ENCODE assay signal across 8 mouse cellular contexts in the genomic region with DNA sequence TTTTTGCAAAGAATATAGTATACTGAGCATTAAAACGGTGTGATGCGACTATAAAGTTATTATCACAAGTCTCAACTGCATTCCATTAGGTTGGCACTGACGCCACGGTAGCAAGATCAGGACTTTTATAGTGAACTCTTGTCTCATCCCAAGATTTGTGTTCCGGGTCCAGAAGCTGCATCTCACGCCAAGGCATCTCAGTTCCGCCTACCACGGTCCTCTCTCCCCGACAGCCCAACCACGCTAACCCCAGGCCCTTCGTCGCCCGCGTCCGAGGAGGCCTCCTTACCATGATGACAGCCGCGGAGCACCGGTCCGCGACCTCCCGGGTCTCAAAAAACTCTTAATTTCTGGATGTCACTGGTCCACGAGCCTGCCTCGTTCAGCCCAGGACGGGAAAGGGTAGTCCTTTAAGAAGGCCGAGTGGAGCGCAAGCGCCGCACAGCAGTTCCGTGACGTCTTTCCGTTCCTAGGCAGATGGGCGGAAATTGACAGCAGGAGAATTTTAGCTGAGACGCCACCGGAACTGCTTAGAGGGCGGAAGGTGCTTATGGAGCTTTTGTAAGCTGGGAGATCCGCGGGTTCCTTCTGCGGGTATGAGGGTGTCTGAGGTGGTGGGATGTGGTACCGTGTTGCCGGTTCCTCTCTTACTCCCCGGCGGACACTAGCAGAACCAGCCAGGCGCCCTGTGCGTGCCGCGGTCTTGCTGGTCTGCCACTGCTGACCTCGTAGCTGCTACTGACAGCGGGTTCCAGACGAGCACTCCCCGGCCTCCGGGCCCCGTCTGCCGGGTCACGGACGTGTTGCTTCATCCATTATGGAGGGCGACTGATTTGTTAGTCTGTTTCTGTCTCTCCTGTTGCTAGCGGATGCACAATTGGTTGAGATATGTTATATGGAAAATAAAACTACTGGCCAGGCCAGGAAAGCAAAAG. TPM values are rescaled to one million over a fixed set of nuclear protein-coding genes. Genes with fewer than 3 reads are reported as not detected.
DNase-seq lines count a peak whose midpoint lies in the region; ATAC-seq and TF ChIP-seq lines count a peak whose summit lies in the region.

TSS of gene Gfm2 (plus strand) at position 472 of the 935 bp plus-strand sequence.
TSS of gene Nsa2 (minus strand) at position 472 of the 935 bp plus-strand sequence.

- TF ChIP-seq CTCF in E14TG2a.4 (conservative IDR thresholded peaks at IDR 0.05; ENCODE audit: low read length): no peak
- TF ChIP-seq CTCF in heart, postnatal 0 days (IDR thresholded peaks at IDR 0.05; ENCODE audit: low read depth): no peak
- TF ChIP-seq CTCF in testis, adult 2 months (IDR thresholded peaks at IDR 0.05; ENCODE audit: control insufficient read depth, insufficient read depth, insufficient replicate concordance, low read depth, low read length): no peak

- H3K27ac ChIP-seq in forebrain, embryonic 12.5 days: peak within 1 kb of the TSS; percentile 84
- peak within 1 kb of the TSS; percentile 94 for H3K27ac ChIP-seq in heart, postnatal 0 days (ENCODE audit: low read depth)
- peak within 1 kb of the TSS; percentile 85 for H3K27ac ChIP-seq in liver, embryonic 16.5 days (ENCODE audit: low read length)
- H3K27ac ChIP-seq in neural tube, embryonic 13.5 days (replicated peaks): peak within 1 kb of the TSS; percentile 93
- H3K27ac ChIP-seq in testis, adult 2 months (ENCODE audit: control insufficient read depth, insufficient read depth, low read depth, low read length): peak within 1 kb of the TSS; percentile 89

- WGBS in forebrain, embryonic 12.5 days: under 1% methylated on average over 57 of the region's 57 CpGs
- under 1% methylated on average over 57 of the region's 57 CpGs for WGBS in heart, postnatal 0 days
- under 1% methylated on average over 57 of the region's 57 CpGs for WGBS in liver, embryonic 16.5 days (ENCODE audit: insufficient replicate concordance)
- whole genome bisulfite sequencing in neural tube, embryonic 13.5 days: under 1% methylated on average over 57 of the region's 57 CpGs

- H3K27me3 ChIP-seq in E14TG2a.4 (ENCODE audit: insufficient read depth, low read length): no peaks in the 10 kb centered on the region
- no peaks in the 10 kb centered on the region for H3K27me3 ChIP-seq in forebrain, embryonic 12.5 days
- no peaks in the 10 kb centered on the region for H3K27me3 ChIP-seq in heart, postnatal 0 days (ENCODE audit: control insufficient read depth, insufficient read depth, low read length)
- H3K27me3 ChIP-seq in liver, embryonic 16.5 days (ENCODE audit: control insufficient read depth, insufficient read depth, low read depth, low read length): no peaks in the 10 kb centered on the region
- H3K27me3 ChIP-seq in neural tube, embryonic 13.5 days: no peaks in the 10 kb centered on the region
- H3K27me3 ChIP-seq in testis, adult 2 months (ENCODE audit: control insufficient read depth, insufficient read depth, low read length): no peaks in the 10 kb centered on the region

- no peak for TF ChIP-seq EP300 in heart, postnatal 0 days (IDR thresholded peaks at IDR 0.05; ENCODE audit: low read depth)

- peak; percentile 74 for TF ChIP-seq POLR2A in testis, adult 2 months (IDR thresholded peaks at IDR 0.05; ENCODE audit: control insufficient read depth, low read depth, low read length)

- H3K4me1 ChIP-seq in E14TG2a.4 (replicated peaks; ENCODE audit: low read depth, low read length): peaks cover 17% of the 10 kb centered on the region
- H3K4me1 ChIP-seq in forebrain, embryonic 12.5 days: peaks cover 12% of the 10 kb centered on the region
- peaks cover 3% of the 10 kb centered on the region; the same call in 1 of the 2 replicates for H3K4me1 ChIP-seq in heart, postnatal 0 days (ENCODE audit: control insufficient read depth, insufficient read depth)
- H3K4me1 ChIP-seq in liver, embryonic 16.5 days (ENCODE audit: control insufficient read depth, low read depth, low read length): peaks cover 6% of the 10 kb centered on the region
- peaks cover 18% of the 10 kb centered on the region for H3K4me1 ChIP-seq in neural tube, embryonic 13.5 days (replicated peaks)
- H3K4me1 ChIP-seq in testis, adult 2 months (ENCODE audit: control insufficient read depth, insufficient read depth, low read length): no peaks in the 10 kb centered on the region

- H3K4me2 ChIP-seq in forebrain, embryonic 12.5 days: peak within 1 kb of the TSS; percentile 67
- H3K4me2 ChIP-seq in heart, postnatal 0 days (ENCODE audit: low read depth, low read length): peak within 1 kb of the TSS; percentile 77
- peak within 1 kb of the TSS; percentile 80 for H3K4me2 ChIP-seq in liver, embryonic 16.5 days (ENCODE audit: low read depth, low read length)
- H3K4me2 ChIP-seq in neural tube, embryonic 13.5 days: peak within 1 kb of the TSS; percentile 80

- peak; percentile 92 for DNase-seq in c-Kit-positive CD71-positive TER-119-positive erythroid progenitor cells, embryonic 14.5 days (ENCODE audit: low spot score)
- peak; percentile 94 for DNase-seq in heart, postnatal 0 days (ENCODE audit: low spot score)
- DNase-seq in kidney, postnatal 4 days: peak; percentile 88 to 93

- no peaks in the 10 kb centered on the region for H3K9me3 ChIP-seq in E14TG2a.4 (ENCODE audit: low read length)
- H3K9me3 ChIP-seq in forebrain, embryonic 12.5 days: no peaks in the 10 kb centered on the region
- H3K9me3 ChIP-seq in heart, postnatal 0 days (replicated peaks; ENCODE audit: control insufficient read depth, low read length): no peaks in the 10 kb centered on the region
- no peaks in the 10 kb centered on the region for H3K9me3 ChIP-seq in liver, embryonic 16.5 days (replicated peaks; ENCODE audit: control insufficient read depth, low read length)
- no peaks in the 10 kb centered on the region for H3K9me3 ChIP-seq in neural tube, embryonic 13.5 days

- peaks cover 55% of the 10 kb centered on the region for H3K36me3 ChIP-seq in E14TG2a.4 (ENCODE audit: insufficient read depth, low read length)
- H3K36me3 ChIP-seq in forebrain, embryonic 12.5 days (replicated peaks): peaks cover 21% of the 10 kb centered on the region
- peaks cover 24% of the 10 kb centered on the region for H3K36me3 ChIP-seq in heart, postnatal 0 days (replicated peaks; ENCODE audit: control insufficient read depth, insufficient read depth, low read length)
- peaks cover 9% of the 10 kb centered on the region for H3K36me3 ChIP-seq in liver, embryonic 16.5 days (ENCODE audit: control insufficient read depth, insufficient read depth)
- H3K36me3 ChIP-seq in neural tube, embryonic 13.5 days: peaks cover 28% of the 10 kb centered on the region
- no peaks in the 10 kb centered on the region; the same call in 1 of the 2 replicates for H3K36me3 ChIP-seq in testis, adult 2 months (ENCODE audit: control insufficient read depth, insufficient read depth, low read length)

- peak; percentile 96 for ATAC-seq in forebrain, embryonic 12.5 days (ENCODE audit: low FRiP score)
- ATAC-seq in heart, postnatal 0 days (ENCODE audit: insufficient read depth, low read depth): peak; percentile 98
- peak; percentile 98 for ATAC-seq in liver, embryonic 16.5 days (ENCODE audit: low read depth)
- ATAC-seq in neural tube, embryonic 13.5 days (ENCODE audit: low read depth): peak; percentile 98

- peak within 1 kb of the TSS; percentile 88 for H3K9ac ChIP-seq in forebrain, embryonic 12.5 days
- H3K9ac ChIP-seq in heart, postnatal 0 days (replicated peaks; ENCODE audit: low read depth, low read length): peak within 1 kb of the TSS; percentile 92
- H3K9ac ChIP-seq in liver, embryonic 16.5 days (ENCODE audit: low read depth, low read length): peak within 1 kb of the TSS; percentile 96
- peak within 1 kb of the TSS; percentile 93 for H3K9ac ChIP-seq in neural tube, embryonic 13.5 days

- H3K4me3 ChIP-seq in E14TG2a.4 (replicated peaks; ENCODE audit: low read length): peak within 1 kb of the TSS; percentile 98
- H3K4me3 ChIP-seq in forebrain, embryonic 12.5 days (replicated peaks): peak within 1 kb of the TSS; percentile 90
- H3K4me3 ChIP-seq in heart, postnatal 0 days (ENCODE audit: low read depth, low read length): peak within 1 kb of the TSS; percentile 91
- H3K4me3 ChIP-seq in liver, embryonic 16.5 days (ENCODE audit: low read depth, low read length): peak within 1 kb of the TSS; percentile 95
- peak within 1 kb of the TSS; percentile 92 for H3K4me3 ChIP-seq in neural tube, embryonic 13.5 days
- peak within 1 kb of the TSS; percentile 98 for H3K4me3 ChIP-seq in testis, adult 2 months (ENCODE audit: control insufficient read depth, low read depth, low read length)

RNA-seq across cellular contexts. Expression of gene Gfm2, which starts in this region (rescaled TPM):
- polyA plus RNA-seq in forebrain, embryonic 12.5 days (2016; fragmentation: Nextera tagmentation; extraction: Ambion mirVana): 38.7 and 42.0 TPM in 2 replicates
- 23.5 and 34.1 TPM in 2 replicates for total RNA-seq in heart, postnatal 0 days (2014; rRNA removed; ENCODE audit: low replicate concordance)
- polyA plus RNA-seq in heart, postnatal 0 days (2015; fragmentation: Nextera tagmentation; extraction: Ambion mirVana): 24.0 and 24.9 TPM in 2 replicates
- polyA plus RNA-seq in liver, embryonic 16.5 days (2015; fragmentation: Nextera tagmentation; extraction: Ambion mirVana): 16.3 and 18.0 TPM in 2 replicates
- polyA plus RNA-seq in neural tube, embryonic 13.5 days (2015; fragmentation: Nextera tagmentation; extraction: Ambion mirVana): 32.7 and 33.3 TPM in 2 replicates
- 13.4 and 14.2 TPM in 2 replicates for polyA plus RNA-seq in testis, adult 2 months (2012; rRNA removed)

RNA-seq across cellular contexts. Expression of gene Nsa2, which starts in this region (rescaled TPM):
- 54.8 and 63.2 TPM in 2 replicates for polyA plus RNA-seq in forebrain, embryonic 12.5 days (2016; fragmentation: Nextera tagmentation; extraction: Ambion mirVana)
- total RNA-seq in heart, postnatal 0 days (2014; rRNA removed; ENCODE audit: low replicate concordance): 23.4 and 42.2 TPM in 2 replicates
- polyA plus RNA-seq in heart, postnatal 0 days (2015; fragmentation: Nextera tagmentation; extraction: Ambion mirVana): 43.3 and 47.1 TPM in 2 replicates
- polyA plus RNA-seq in liver, embryonic 16.5 days (2015; fragmentation: Nextera tagmentation; extraction: Ambion mirVana): 20.0 and 21.1 TPM in 2 replicates
- polyA plus RNA-seq in neural tube, embryonic 13.5 days (2015; fragmentation: Nextera tagmentation; extraction: Ambion mirVana): 48.3 and 52.4 TPM in 2 replicates
- polyA plus RNA-seq in testis, adult 2 months (2012; rRNA removed): 26.9 and 28.4 TPM in 2 replicates

Comparison
In these comparisons a context has a peak if more than half of its experiments do, and no peak if none do; other contexts are left out.
1. Peak in every context shown above with its lines: DNase-seq, ATAC-seq, H3K4me3 ChIP-seq and H3K27ac ChIP-seq.